Mouse (Mus musculus) lung, embryonic 16.5 days (tissue): ENCODE data around the gene Top2a. TPM values are rescaled to one million over a fixed set of nuclear protein-coding genes. Genes with fewer than 3 reads are reported as not detected.

Source experiments
- ATAC-seq: fragments of 200-750 bp; cut with Nextera tagmentation; 2 replicates; pipeline ENCODE4 v1.8.0; 2017; ENCODE audit warnings: low read depth, mild to moderate bottlenecking, moderate library complexity
- H3K27ac ChIP-seq: fragments of 300-500 bp; sonication (generic); 2 replicates; pipeline ENCODE4 v1.5.1; 2014; ENCODE audit warnings: mild to moderate bottlenecking, control low read depth, low read length
- H3K27me3 ChIP-seq: fragments of 300-500 bp; sonication (generic); 2 replicates; pipeline ENCODE4 v1.6.1; 2014; ENCODE audit warnings: low read depth, low read length, mixed read lengths; ENCODE audit not compliant: control insufficient read depth, insufficient read depth
- H3K36me3 ChIP-seq: fragments of 300-500 bp; sonication (generic); 2 replicates; pipeline ENCODE4 v1.6.1; 2014; ENCODE audit warnings: low read length; ENCODE audit not compliant: control insufficient read depth, insufficient read depth
- H3K4me1 ChIP-seq: fragments of 300-500 bp; sonication (generic); replicated peaks from 2 replicates; pipeline ENCODE4 v1.6.1; 2014; ENCODE audit warnings: low read length, mixed read lengths; ENCODE audit not compliant: control insufficient read depth, insufficient read depth
- H3K4me2 ChIP-seq: fragments of 300-500 bp; sonication (generic); 2 replicates; pipeline ENCODE4 v1.6.1; 2014; ENCODE audit warnings: low read depth, low read length, control low read depth
- H3K4me3 ChIP-seq: fragments of 300-500 bp; sonication (generic); 2 replicates; pipeline ENCODE4 v1.5.1; 2014; ENCODE audit warnings: mild to moderate bottlenecking, low read length, control low read depth
- H3K9ac ChIP-seq: fragments of 300-500 bp; sonication (generic); 2 replicates; pipeline ENCODE4 v1.6.1; 2014; ENCODE audit warnings: low read length, control low read depth
- H3K9me3 ChIP-seq: fragments of 300-500 bp; sonication (generic); 2 replicates; pipeline ENCODE4 v1.6.1; 2016; ENCODE audit warnings: low read length; ENCODE audit not compliant: control insufficient read depth
- WGBS: fragments of 180-500 bp; shearing (Covaris S2); extraction: QIAGEN DNeasy Blood & Tissue Kit; methylation state at CpG from one replicate; pipeline ENCODE4 v1.1.7; 2014; 5-methylcytosine and 5-hydroxymethylcytosine counted together
- polyA plus RNA-seq: library from polyadenylated mRNA; unstranded; fragments of >200 nt; fragmentation: Nextera tagmentation; extraction: Ambion mirVana; gene quantifications from 2 replicates; pipeline ENCODE4 v1.2.1, GENCODE M21; 2015

Gene Top2a
- polyA plus RNA-seq, 1 experiment from 2014 or later, result 270 TPM

DNA sequence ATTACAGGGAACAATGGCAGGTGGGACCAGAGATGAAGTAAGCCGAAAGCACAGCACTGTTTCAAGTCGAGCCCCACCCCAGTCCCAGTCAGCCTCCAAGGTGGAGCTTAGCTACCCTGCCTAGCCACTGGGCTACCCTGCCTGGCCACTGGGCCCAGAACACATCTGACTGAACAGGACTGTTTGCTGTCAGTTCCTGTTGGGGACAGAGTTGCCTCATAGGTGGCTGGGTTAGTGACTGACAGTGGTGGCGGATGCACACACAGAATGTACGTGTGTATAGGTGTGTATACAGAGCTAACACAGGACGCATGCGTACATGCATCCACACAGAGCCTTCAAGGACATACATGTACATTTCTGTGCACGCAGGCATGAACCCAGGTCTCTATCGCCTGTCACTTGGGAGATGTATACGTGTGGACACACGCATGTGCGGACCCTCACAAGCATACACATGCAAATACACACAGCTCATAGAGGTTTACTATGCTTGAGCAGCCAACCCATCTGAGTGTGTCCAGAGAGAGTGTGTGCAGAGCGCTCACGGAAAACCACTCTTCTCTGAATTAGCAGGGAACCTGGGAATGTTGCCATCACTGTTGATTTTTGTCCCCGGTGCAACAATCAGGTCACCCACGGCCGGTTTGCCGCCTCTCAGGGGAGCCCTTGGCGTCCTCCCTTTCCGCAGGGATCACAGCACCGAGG is 42.5 kb downstream of the Top2a start:
- peaks cover 3% of the 10 kb centered on the region; the same call in 1 of the 2 replicates for H3K27me3 ChIP-seq
- H3K36me3 ChIP-seq, result no peaks in the 10 kb centered on the region
- no peaks in the 10 kb centered on the region for H3K9me3 ChIP-seq
- H3K27ac ChIP-seq, result no peak overlapping the region
- peak overlapping the region; percentile 60 for H3K9ac ChIP-seq
- H3K4me3 ChIP-seq, result peak overlapping the region; percentile 60
- no peak; the same call in 1 of the 2 replicates for ATAC-seq
- peaks cover 8% of the 10 kb centered on the region; the same call in 1 of the 2 replicates for H3K4me1 ChIP-seq
- 36% methylated on average over 20 of the region's 20 CpGs for WGBS
- peak overlapping the region; percentile 98 for H3K4me2 ChIP-seq

DNA sequence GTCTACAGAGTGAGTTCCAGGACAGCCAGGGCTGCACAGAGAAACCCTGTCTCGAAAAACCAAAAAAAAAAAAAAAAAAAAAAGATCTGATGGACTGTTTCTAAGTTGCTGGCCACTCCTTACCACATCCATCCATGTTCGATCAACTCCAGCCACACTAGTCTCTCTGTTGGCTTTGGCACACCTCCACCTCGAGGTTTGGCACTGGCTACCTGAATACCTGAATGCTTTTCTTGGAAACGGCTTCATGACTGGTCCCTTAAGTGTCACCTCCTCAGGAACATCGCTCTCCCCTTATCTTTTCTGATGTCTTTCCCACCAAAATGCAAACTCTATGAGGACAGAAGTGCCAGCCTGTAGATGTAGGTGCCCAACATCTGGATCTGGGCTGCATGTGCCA is 44.6 kb downstream of the Top2a start:
- peaks cover 4% of the 10 kb centered on the region for H3K36me3 ChIP-seq
- H3K4me3 ChIP-seq, result no peak overlapping the region
- ATAC-seq, result no peak
- H3K27me3 ChIP-seq, result peaks cover 3% of the 10 kb centered on the region; the same call in 1 of the 2 replicates
- no peak overlapping the region for H3K9ac ChIP-seq
- 53% methylated on average over 4 of the region's 5 CpGs for WGBS
- no peak overlapping the region for H3K27ac ChIP-seq
- H3K9me3 ChIP-seq, result no peaks in the 10 kb centered on the region
- no peak overlapping the region for H3K4me2 ChIP-seq
- peaks cover 8% of the 10 kb centered on the region; the same call in 1 of the 2 replicates for H3K4me1 ChIP-seq

DNA sequence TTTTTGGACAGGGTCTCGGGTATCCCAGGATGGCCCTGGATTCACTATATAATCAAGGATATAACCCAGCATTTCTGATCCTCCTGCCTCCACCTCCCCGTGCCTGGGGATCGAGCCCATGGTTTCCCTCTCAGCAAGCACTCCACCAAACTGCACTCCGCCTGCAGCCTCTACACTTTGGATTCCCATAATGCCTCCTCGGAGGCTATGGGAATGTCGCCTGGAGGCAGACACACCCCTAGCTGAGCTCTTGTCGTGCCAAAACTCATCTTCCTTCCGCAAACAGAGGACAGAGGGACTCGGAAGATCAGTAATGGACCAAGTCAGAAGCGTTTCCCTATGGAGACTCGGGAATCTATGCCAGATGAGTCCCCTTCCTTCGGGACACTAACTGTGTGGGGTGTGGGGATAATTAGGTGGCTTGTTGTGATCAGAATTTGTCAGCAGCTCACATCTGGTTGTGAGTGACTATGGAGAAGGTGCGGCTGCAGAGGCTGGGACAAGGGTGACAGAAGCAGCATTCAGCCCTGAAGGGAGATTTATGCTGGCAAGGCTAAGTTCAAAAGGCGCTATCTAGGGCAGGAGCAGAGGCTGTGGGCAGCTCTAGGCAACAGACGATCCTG is 45.4 kb downstream of the Top2a start:
- peak; percentile 58 for ATAC-seq
- peaks cover 8% of the 10 kb centered on the region; the same call in 1 of the 2 replicates for H3K4me1 ChIP-seq
- 44% methylated on average over 15 of the region's 15 CpGs for WGBS
- no peaks in the 10 kb centered on the region for H3K9me3 ChIP-seq
- no peak overlapping the region for H3K27ac ChIP-seq
- H3K9ac ChIP-seq, result no peak overlapping the region
- no peak overlapping the region for H3K4me2 ChIP-seq
- no peak overlapping the region for H3K4me3 ChIP-seq
- peaks cover 3% of the 10 kb centered on the region; the same call in 1 of the 2 replicates for H3K27me3 ChIP-seq
- H3K36me3 ChIP-seq, result peaks cover 8% of the 10 kb centered on the region

DNA sequence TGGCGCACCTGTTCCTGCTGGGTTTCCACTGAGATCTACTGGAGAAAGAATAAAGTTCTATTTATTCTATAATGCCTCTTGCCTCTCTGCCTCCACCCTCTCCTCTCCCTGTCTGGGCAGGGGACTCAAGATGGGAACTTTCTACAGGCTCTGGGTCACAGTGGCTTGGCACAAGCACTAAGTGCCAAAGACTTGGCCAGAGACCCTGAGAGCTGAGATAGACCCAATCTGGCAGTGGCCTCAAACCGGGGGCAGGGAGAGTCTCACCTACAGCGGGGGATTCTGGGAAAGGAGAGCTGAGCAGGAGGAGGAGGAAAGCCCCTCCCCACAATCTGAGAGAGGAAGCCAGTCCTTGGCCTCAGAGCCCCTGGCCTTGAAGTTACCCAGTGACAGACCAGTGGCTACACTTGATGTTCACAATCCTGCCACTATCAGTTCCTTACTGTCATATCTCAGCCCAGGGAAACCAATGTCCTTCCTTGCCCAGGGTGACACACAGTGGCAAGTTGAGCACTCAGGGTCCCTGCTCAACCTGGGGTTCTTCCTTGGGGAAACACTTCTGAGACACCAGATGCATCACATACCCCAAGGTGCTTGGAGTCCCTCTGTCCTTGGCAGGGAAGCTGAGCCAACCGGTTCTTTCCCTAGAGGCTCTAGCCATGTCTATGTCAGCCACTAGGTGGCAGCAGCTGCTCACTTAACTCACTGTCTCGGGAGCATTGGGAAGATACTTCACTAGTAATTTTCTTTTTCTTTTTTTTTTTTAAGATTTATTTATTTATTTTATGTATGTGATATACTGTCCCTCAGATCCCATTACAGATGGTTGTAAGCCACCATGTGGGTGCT is 48.9 kb downstream of the Top2a start:
- H3K36me3 ChIP-seq, result peaks cover 36% of the 10 kb centered on the region
- H3K27me3 ChIP-seq, result no peaks in the 10 kb centered on the region
- no peak overlapping the region for H3K9ac ChIP-seq
- H3K4me3 ChIP-seq, result no peak overlapping the region
- WGBS, result 54% methylated on average over 5 of the region's 5 CpGs
- no peak overlapping the region for H3K4me2 ChIP-seq
- H3K27ac ChIP-seq, result no peak overlapping the region
- H3K4me1 ChIP-seq, result peaks cover 13% of the 10 kb centered on the region
- H3K9me3 ChIP-seq, result no peaks in the 10 kb centered on the region
- ATAC-seq, result no peak

DNA sequence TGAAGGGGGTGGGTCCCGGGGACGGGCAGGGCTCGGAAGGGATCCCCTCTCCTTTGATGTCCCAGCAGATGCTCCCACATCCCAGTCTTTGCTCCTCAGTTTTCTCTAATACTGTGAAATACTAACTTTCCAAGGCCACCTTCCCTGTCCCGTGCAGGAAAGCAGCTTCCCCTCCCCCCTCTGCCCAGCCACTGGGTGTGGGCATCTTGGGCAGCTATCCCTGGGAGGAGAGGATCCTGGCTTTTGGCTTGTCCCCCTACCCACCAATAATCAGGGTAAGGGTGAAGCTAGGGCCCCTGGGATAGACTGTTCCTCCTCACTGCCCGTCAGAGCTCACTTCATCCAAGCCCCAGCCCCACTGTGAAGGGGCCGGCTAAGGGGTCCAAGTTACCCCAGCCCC is 49.8 kb downstream of the Top2a start:
- Histone ChIP-seq H3K36me3 (peaks cover 39% of the 10 kb centered on the region), H3K4me1 (peaks cover 22% of the 10 kb centered on the region), H3K9ac (no peak overlapping the region), H3K9me3 (no peaks in the 10 kb centered on the region), H3K27me3 (no peaks in the 10 kb centered on the region), H3K27ac (no peak overlapping the region), H3K4me3 (no peak overlapping the region), H3K4me2 (no peak overlapping the region)
- WGBS, result 71% methylated on average over 6 of the region's 6 CpGs
- no peak for ATAC-seq

DNA sequence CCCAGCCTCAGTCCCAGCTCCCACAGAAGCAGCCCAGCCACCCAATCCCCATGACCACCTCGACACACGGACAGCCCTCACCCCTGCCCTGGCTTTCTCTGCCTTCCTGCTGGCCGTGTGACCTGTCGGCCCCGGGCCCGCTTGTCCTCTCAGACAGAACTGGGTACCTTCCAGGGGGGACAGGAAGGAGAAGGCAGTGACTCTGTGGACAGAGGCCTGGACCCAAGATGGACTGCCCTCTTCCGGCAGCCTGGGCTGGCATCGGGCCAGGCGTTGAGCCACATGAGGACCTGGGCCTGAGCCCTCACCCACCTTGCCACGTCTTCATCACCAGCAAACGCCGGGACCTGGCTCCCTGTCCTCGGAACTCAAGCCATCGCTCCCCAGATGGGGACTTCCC is 50.4 kb downstream of the Top2a start:
- Histone ChIP-seq H3K36me3 (peaks cover 39% of the 10 kb centered on the region), H3K9me3 (no peaks in the 10 kb centered on the region), H3K4me3 (no peak overlapping the region), H3K27ac (no peak overlapping the region), H3K4me2 (no peak overlapping the region), H3K4me1 (peaks cover 28% of the 10 kb centered on the region), H3K27me3 (no peaks in the 10 kb centered on the region), H3K9ac (no peak overlapping the region)
- 73% methylated on average over 14 of the region's 14 CpGs for WGBS
- ATAC-seq, result no peak

DNA sequence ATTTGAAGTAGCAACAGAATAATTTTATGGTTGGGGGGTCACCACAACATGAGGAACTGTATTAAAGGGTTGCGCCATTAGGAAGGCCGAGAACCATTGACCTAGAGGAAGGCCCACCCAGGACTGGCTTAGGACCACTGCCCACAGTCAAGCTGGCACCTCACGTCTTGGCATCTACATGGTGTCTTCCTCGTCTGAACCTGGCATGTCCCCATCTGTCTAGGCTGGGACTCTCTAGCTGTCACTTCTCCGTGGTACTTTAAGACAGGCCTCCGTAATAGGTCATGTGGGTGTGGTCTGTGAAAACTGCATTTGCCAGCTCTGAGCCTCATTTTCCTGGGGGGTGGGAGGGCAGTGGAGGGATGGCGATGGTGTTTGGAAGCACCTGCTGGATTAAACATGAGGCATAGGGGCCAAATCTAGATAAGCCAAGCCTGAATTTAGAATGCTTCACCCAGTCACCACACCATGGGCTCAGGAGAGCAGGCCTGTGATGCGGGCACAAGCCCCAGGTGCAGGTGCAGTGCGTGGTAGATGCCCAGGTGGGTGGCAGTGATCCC is 51.1 kb downstream of the Top2a start:
- no peak overlapping the region for H3K9ac ChIP-seq
- 86% methylated on average over 9 of the region's 9 CpGs for WGBS
- H3K27me3 ChIP-seq, result no peaks in the 10 kb centered on the region
- no peak overlapping the region for H3K4me2 ChIP-seq
- H3K27ac ChIP-seq, result no peak overlapping the region
- no peak overlapping the region for H3K4me3 ChIP-seq
- ATAC-seq, result no peak
- H3K36me3 ChIP-seq, result peaks cover 39% of the 10 kb centered on the region
- H3K9me3 ChIP-seq, result no peaks in the 10 kb centered on the region
- peaks cover 35% of the 10 kb centered on the region for H3K4me1 ChIP-seq

DNA sequence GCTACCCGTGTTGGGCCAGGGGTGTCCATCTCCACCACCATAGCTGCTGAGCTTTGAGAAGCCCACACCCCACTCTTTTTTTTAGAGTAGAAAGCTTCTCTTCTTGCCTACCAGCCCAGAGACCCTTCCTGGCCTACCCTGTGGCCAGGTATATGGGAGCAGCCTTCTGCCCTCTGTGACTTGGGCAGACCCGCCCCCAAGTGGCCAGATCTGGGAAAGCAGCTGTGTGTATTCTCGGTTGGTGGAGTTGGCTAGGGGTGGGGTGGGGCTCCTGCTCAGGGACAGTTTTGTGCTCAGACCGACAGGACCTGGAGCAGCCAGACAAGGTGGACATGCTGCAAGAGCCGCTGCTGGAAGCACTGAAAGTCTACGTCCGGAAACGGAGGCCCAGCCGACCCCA is 51.8 kb downstream of the Top2a start:
- WGBS, result 46% methylated on average over 9 of the region's 9 CpGs

More for the DNA sequence above, 51.8 kb downstream of the Top2a start:
- Histone ChIP-seq H3K9ac (no peak overlapping the region), H3K27me3 (no peaks in the 10 kb centered on the region), H3K36me3 (peaks cover 43% of the 10 kb centered on the region), H3K4me3 (no peak overlapping the region), H3K9me3 (no peaks in the 10 kb centered on the region), H3K4me2 (no peak overlapping the region), H3K4me1 (peaks cover 41% of the 10 kb centered on the region), H3K27ac (no peak overlapping the region)
- peak; percentile 26; the same call in 1 of the 2 replicates for ATAC-seq
